Mouse (Mus musculus) urinary bladder, adult 18-20 months (tissue): ENCODE results near the gene Btrc.

Source experiments
- DNase-seq, 2 experiments: peaks; one replicate each; pipeline ENCODE4 v3.0.0; 2022; ENCODE audit warnings: low spot score in 2 of 2, mixed read lengths in 2 of 2

Btrc gene

GRCm38 (mm10) chr19:45573033-45573432 is 209.5 kb downstream of the Btrc start:
- DNase-seq, result no peak

GRCm38 (mm10) chr19:45573861-45574267 is 210.3 kb downstream of the Btrc start:
- DNase-seq, result peak; percentile 54 to 74

- DNase-seq, result no peak
These were observed 210.9 kb downstream of the Btrc start for GRCm38 (mm10) chr19:45574339-45574898.

- DNase-seq, result no peak
These were observed 211.6 kb downstream of the Btrc start for GRCm38 (mm10) chr19:45574941-45575631.

GRCm38 (mm10) chr19:45575632-45576001 is 212.1 kb downstream of the Btrc start:
- no peak for DNase-seq

GRCm38 (mm10) chr19:45577141-45577750 is 213.7 kb downstream of the Btrc start:
- no peak for DNase-seq

- no peak for DNase-seq
These were observed 215.4 kb downstream of the Btrc start for GRCm38 (mm10) chr19:45578976-45579375.

GRCm38 (mm10) chr19:45579416-45579815 is 215.9 kb downstream of the Btrc start:
- DNase-seq, result no peak
